Mouse (Mus musculus) lung, embryonic 14.5 days (tissue): ENCODE results near the gene Ddx27. TPM values are rescaled to one million over a fixed set of nuclear protein-coding genes. Genes with fewer than 3 reads are reported as not detected.
A peak's percentile ranks its signal among the peaks of the same experiment; 100 is the strongest.

Source experiments
- ATAC-seq: fragments of 200-750 bp; cut with Nextera tagmentation; 2 replicates; pipeline ENCODE4 v1.8.0; 2017; ENCODE audit warnings: mild to moderate bottlenecking, moderate TSS enrichment, moderate library complexity; ENCODE audit not compliant: insufficient read depth
- DNase-seq: peaks from one replicate; pipeline ENCODE4 v3.0.0-alpha.2; 2015
- H3K27ac ChIP-seq: fragments of 300-500 bp; sonication (generic); 2 replicates; pipeline ENCODE4 v1.5.1; 2014; ENCODE audit warnings: low read depth, mild to moderate bottlenecking, moderate library complexity
- H3K27me3 ChIP-seq: fragments of 300-500 bp; sonication (generic); 2 replicates; pipeline ENCODE4 v1.6.1; 2014; ENCODE audit warnings: low read length, control low read depth; ENCODE audit not compliant: insufficient read depth
- H3K36me3 ChIP-seq: fragments of 300-500 bp; sonication (generic); 2 replicates; pipeline ENCODE4 v1.6.1; 2014; ENCODE audit warnings: control low read depth; ENCODE audit not compliant: insufficient read depth
- H3K4me1 ChIP-seq: fragments of 300-500 bp; sonication (generic); 2 replicates; pipeline ENCODE4 v1.6.1; 2014; ENCODE audit warnings: antibody characterized with exemption, control low read depth; ENCODE audit not compliant: insufficient read depth
- H3K4me2 ChIP-seq: fragments of 300-500 bp; sonication (generic); 2 replicates; pipeline ENCODE4 v1.6.1; 2014; ENCODE audit warnings: mild to moderate bottlenecking
- H3K4me3 ChIP-seq: fragments of 300-500 bp; sonication (generic); 2 replicates; pipeline ENCODE4 v1.5.1; 2014; ENCODE audit warnings: low read depth, low read length
- H3K9ac ChIP-seq: fragments of 300-500 bp; sonication (generic); 2 replicates; pipeline ENCODE4 v1.6.1; 2014
- H3K9me3 ChIP-seq: fragments of 300-500 bp; sonication (generic); 2 replicates; pipeline ENCODE4 v1.6.1; 2016; ENCODE audit warnings: low read depth, low read length, control low read depth
- CTCF ChIP-seq: IDR thresholded peaks from 2 replicates; pipeline ENCODE4 v1.5.1; 2016; ENCODE audit warnings: antibody characterized with exemption, low read depth
- WGBS: fragments of 180-500 bp; shearing (Covaris S2); extraction: QIAGEN DNeasy Blood & Tissue Kit; methylation state at CpG from one replicate; pipeline ENCODE4 v1.1.7; 2014; 5-methylcytosine and 5-hydroxymethylcytosine counted together
- polyA plus RNA-seq: library from polyadenylated mRNA; unstranded; fragments of >200 nt; fragmentation: Nextera tagmentation; extraction: Ambion mirVana; gene quantifications from 2 replicates; pipeline ENCODE4 v1.2.1, GENCODE M21; 2014

The Ddx27 gene
- polyA plus RNA-seq, 1 experiment from 2014 or later = 52.6 TPM

- Histone ChIP-seq H3K36me3 (no peaks in the 10 kb centered on the region), H3K27ac (no peak overlapping the region), H3K9ac (no peak overlapping the region), H3K4me3 (no peak overlapping the region), H3K9me3 (no peaks in the 10 kb centered on the region), H3K4me1 (peaks cover 4% of the 10 kb centered on the region), H3K4me2 (no peak overlapping the region), H3K27me3 (no peaks in the 10 kb centered on the region)
- DNase-seq = no peak
- ATAC-seq = no peak
- WGBS = 59% methylated on average over 6 of the region's 6 CpGs
- TF ChIP-seq CTCF = no peak
These were observed 66.1 kb downstream of the Ddx27 start for GRCm38 (mm10) chr2:167081135-167081534.

GRCm38 (mm10) chr2:167081639-167082038, 66.6 kb downstream of the Ddx27 start:
- Histone ChIP-seq H3K9me3 (no peaks in the 10 kb centered on the region), H3K27ac (no peak overlapping the region), H3K27me3 (no peaks in the 10 kb centered on the region), H3K4me1 (peaks cover 4% of the 10 kb centered on the region), H3K4me3 (no peak overlapping the region), H3K4me2 (no peak overlapping the region), H3K9ac (no peak overlapping the region), H3K36me3 (no peaks in the 10 kb centered on the region)
- no peak for TF ChIP-seq CTCF
- 3% methylated on average over 4 of the region's 4 CpGs for WGBS
- ATAC-seq (peak; percentile 64; the same call in 1 of the 2 replicates), DNase-seq (peak; percentile 48)

Other genes starting within 250 kb of the Ddx27 start
- 7.3 and 10.9 TPM in 2 replicates for gene Trp53rkb, start 222.7 kb upstream of the Ddx27 start, polyA plus RNA-seq
- gene Arfgef2, start 209.6 kb upstream of the Ddx27 start, polyA plus RNA-seq = 6.3 and 6.9 TPM in 2 replicates
- 177 TPM in 2 replicates for gene Cse1l, start 109.2 kb upstream of the Ddx27 start, polyA plus RNA-seq
- gene Stau1, start 18.9 kb upstream of the Ddx27 start, polyA plus RNA-seq = 82.3 and 84.8 TPM in 2 replicates
- gene Znfx1, start 47.8 kb downstream of the Ddx27 start, polyA plus RNA-seq = 7.0 and 8.9 TPM in 2 replicates
- 0.37 and 0.42 TPM in 2 replicates for gene Kcnb1, start 175.0 kb downstream of the Ddx27 start, polyA plus RNA-seq
- 16.0 and 18.6 TPM in 2 replicates for gene Ptgis, start 225.4 kb downstream of the Ddx27 start, polyA plus RNA-seq